Mouse (Mus musculus) hindbrain, embryonic 10.5 days (tissue): ENCODE measurements around the gene Zbtb7b. TPM values are rescaled to one million over a fixed set of nuclear protein-coding genes. Genes with fewer than 3 reads are reported as not detected.
"Not testable (repeated sequence)": the region's sequence is repeated elsewhere in the genome, so short reads cannot be mapped to it uniquely, and the experiment has no call there.

ENCODE experiments used
- DNase-seq: peaks from one replicate; pipeline ENCODE4 v3.0.0-alpha.2; 2017; ENCODE audit warnings: low spot score
- H3K27ac ChIP-seq: fragments of 300-500 bp; sonication (generic); 2 replicates; pipeline ENCODE4 v1.5.1; 2016; ENCODE audit warnings: mild to moderate bottlenecking, moderate library complexity
- H3K27me3 ChIP-seq: fragments of 300-500 bp; sonication (generic); 2 replicates; pipeline ENCODE4 v1.6.1; 2016; ENCODE audit warnings: mild to moderate bottlenecking; ENCODE audit not compliant: poor library complexity, insufficient read depth, severe bottlenecking
- H3K36me3 ChIP-seq: fragments of 300-500 bp; sonication (generic); 2 replicates; pipeline ENCODE4 v1.6.1; 2016; ENCODE audit warnings: mild to moderate bottlenecking, moderate library complexity
- H3K4me1 ChIP-seq: fragments of 300-500 bp; sonication (generic); replicated peaks from 2 replicates; pipeline ENCODE4 v1.6.1; 2016; ENCODE audit warnings: mild to moderate bottlenecking
- H3K4me3 ChIP-seq: fragments of 300-500 bp; sonication (generic); 2 replicates; pipeline ENCODE4 v1.5.1; 2016; ENCODE audit warnings: mild to moderate bottlenecking, moderate library complexity
- H3K9me3 ChIP-seq: fragments of 300-500 bp; sonication (generic); 2 replicates; pipeline ENCODE4 v1.6.1; 2016; ENCODE audit warnings: mild to moderate bottlenecking, moderate library complexity
- WGBS: fragments of 180-500 bp; shearing (Covaris S2); methylation state at CpG from one replicate; pipeline ENCODE4 v1.1.7; 2016; 5-methylcytosine and 5-hydroxymethylcytosine counted together
- polyA plus RNA-seq: library from polyadenylated mRNA; unstranded; fragments of >200 nt; fragmentation: Nextera tagmentation; extraction: Ambion mirVana; gene quantifications from 2 replicates; pipeline ENCODE4 v1.2.1, GENCODE M21; 2016

The Zbtb7b gene
- 0.47 and 0.73 TPM in 2 replicates for polyA plus RNA-seq

DNA sequence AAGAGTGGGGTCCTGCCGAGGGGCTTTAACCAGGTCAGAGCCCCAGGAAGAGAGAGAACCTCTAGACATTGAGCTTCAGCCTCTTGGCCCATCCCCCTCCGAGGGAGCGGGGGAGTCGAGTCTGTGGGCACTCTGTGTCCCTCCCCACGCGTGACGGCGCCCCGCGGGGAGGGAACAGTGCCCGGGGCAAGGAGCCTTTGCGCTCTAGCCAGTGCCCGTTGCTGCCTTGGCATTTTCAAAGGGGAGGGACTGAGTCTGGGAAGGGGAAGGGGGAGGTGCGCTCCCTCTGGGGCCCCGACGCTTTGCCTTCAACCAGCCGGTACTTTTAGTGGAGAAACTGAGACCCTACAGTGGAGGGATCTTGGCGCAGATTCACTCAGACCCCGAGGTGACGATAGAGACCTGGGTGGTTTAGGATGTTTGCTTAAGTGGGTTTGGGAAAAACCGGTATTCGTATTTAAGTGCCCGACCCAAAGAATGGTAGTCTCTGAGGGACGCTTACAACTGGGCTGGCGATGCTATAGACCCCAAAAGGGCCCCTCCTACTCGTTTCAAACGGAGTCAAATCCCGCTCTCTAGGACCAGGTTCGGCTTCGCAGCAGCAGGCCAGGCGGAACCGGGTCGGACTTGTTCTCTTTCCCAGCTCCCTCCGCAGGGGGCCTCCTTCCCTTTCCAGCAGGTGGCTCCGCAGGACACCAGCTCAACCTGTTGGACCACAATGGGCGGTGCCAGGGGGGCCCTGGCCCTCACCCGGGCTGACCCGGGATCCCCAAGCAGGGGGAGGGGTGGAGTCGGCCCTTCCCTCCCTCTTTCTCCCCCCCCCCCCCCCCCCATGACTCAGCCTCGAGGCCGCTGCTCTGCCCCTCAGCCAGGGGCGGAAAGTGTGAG is at the start of gene Zbtb7b:
Gene Zbtb7b (minus strand): TSS at position 771 of the 888 bp plus-strand sequence.
- H3K4me3 ChIP-seq = peak within 1 kb of the TSS; percentile 77
- under 1% methylated on average over 42 of the region's 42 CpGs for WGBS
- H3K36me3 ChIP-seq = 0 out of 2 replicates have a peak, but pooled peaks cover under 1% of the 10 kb centered on the region
- peak; percentile 70 for DNase-seq
- peaks cover 71% of the 10 kb centered on the region for H3K4me1 ChIP-seq
- H3K9me3 ChIP-seq = no peaks in the 10 kb centered on the region
- peak within 1 kb of the TSS; percentile 90 for H3K27ac ChIP-seq
- peaks cover 42% of the 10 kb centered on the region for H3K27me3 ChIP-seq

DNA sequence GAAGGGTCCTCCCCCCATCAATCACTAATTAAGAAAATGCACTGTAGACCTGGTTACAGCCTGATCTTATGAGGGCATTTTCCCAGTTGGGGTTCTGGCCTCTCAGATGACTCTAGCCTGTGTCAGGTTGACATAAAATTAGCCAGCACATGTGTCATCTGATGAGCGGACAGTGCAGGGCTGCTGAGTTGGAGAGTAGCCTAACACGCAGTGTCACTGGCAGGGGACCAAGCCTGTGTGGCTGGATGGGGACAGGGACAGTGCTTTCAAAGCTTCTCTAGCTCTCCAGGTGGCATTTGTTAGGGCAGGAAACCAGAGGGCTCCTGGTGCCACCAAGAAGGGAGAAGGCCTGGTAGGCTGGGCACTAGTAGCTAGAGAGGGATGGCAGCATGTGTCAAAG is 46.1 kb upstream of the Zbtb7b start:
- 95% methylated on average over 2 of the region's 2 CpGs for WGBS
- peaks cover 23% of the 10 kb centered on the region for H3K4me1 ChIP-seq
- H3K4me3 ChIP-seq = no peak overlapping the region
- H3K27ac ChIP-seq = no peak overlapping the region
- H3K36me3 ChIP-seq = peaks cover 33% of the 10 kb centered on the region; the same call in 1 of the 2 replicates
- no peaks in the 10 kb centered on the region for H3K9me3 ChIP-seq
- no peak for DNase-seq
- no peaks in the 10 kb centered on the region for H3K27me3 ChIP-seq

DNA sequence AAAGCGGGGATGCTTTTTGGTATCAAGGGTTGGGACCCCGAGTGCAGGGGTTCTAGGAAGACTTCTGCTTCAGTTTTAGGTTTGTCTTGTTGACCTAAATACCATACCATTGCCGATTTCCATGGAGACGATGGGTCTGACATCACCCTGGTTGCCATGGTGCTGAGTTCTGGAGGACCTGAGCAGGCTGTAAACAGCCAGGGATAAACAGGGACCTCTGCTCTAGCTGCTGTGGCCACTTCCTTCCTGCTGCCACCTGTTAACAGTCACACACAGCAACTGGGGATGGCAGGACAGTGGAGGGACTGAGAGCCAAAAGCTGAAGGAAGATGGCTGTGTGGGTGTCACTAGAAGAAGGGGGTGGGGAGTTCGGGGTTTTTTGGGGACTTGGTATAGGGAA is 42.7 kb upstream of the Zbtb7b start:
- peaks cover 45% of the 10 kb centered on the region for H3K36me3 ChIP-seq
- WGBS = 29% methylated on average over 5 of the region's 5 CpGs
- peaks cover 35% of the 10 kb centered on the region for H3K4me1 ChIP-seq
- no peaks in the 10 kb centered on the region for H3K9me3 ChIP-seq
- H3K4me3 ChIP-seq = peak overlapping the region; percentile 60
- peak; percentile 40 for DNase-seq
- H3K27me3 ChIP-seq = no peaks in the 10 kb centered on the region
- H3K27ac ChIP-seq = peak overlapping the region; percentile 85

DNA sequence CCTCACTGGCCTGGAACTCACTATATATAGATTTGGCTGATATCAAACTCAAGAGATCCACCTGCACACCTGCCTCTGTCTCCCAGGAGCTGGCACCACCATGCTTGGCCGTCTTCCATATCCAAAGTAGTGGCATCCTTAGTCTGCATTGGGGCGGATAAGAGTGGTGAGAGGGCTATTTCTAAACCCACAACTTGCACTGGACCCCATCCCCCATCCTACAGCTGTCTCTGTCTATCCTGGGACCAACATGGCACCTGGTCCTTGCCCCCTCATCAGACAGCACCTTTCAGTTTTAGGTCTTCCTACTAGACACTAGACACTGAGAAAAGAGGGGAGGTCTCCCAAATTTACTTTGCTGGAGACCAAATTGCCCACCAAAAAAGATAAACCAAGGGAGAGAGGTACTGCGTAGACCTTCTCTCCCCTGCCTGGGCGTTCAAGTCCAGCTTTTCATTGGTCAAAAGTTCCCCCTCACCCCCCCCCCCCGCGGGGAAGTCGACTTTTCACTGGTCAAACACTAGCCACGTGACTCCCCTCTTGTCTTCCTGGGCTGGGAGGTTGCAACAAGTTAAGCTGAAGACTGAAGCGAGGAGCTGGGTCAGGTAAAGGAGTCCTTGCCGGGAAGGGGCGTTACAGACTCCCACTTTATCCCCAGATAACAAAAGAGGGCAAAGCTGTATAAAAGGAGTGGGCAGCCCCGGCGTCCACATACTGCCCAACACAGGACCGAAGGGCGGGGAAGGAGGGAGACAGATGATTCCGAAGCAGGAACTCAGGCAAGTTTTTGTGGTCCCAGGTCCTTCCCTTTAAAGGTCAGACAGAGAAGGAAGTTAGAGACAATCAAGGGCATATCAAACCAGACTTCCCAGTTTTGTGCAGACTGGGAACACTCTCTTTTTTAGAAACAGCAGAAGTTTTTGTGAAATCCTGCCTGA is 41.9 kb upstream of the Zbtb7b start, which contains the start of gene Pbxip1:
Gene Pbxip1 (plus strand): TSS at position 531 of the 938 bp plus-strand sequence.
- H3K9me3 ChIP-seq = no peaks in the 10 kb centered on the region
- peak; percentile 88 for DNase-seq
- peak within 1 kb of the TSS; percentile 60 for H3K4me3 ChIP-seq
- no peaks in the 10 kb centered on the region for H3K27me3 ChIP-seq
- WGBS = 4% methylated on average over 16 of the region's 16 CpGs
- peaks cover 48% of the 10 kb centered on the region for H3K36me3 ChIP-seq
- peak within 1 kb of the TSS; percentile 85 for H3K27ac ChIP-seq
- peaks cover 38% of the 10 kb centered on the region for H3K4me1 ChIP-seq

DNA sequence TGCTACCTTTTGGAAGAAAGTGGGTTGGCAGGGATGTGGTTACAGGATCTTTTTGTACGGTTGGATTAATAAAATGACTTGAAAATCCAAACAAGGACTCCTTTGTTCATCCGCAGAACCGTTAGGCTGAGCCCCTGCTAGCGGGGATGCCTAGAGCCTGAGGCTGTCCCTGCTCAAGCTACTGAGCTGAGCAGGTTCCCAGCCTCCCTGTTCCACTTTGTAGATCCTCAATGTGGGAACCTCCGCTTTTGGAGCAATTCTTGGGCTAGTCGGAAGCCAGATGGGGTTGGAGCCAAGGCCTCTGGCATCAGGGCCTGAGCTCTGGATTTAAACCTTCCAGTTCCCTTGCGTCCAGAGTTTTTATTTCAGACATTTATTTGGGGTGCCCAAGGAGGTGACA is 40.5 kb upstream of the Zbtb7b start:
- Histone ChIP-seq H3K4me3 (no peak overlapping the region), H3K27ac (no peak overlapping the region), H3K4me1 (peaks cover 52% of the 10 kb centered on the region), H3K36me3 (peaks cover 35% of the 10 kb centered on the region), H3K27me3 (no peaks in the 10 kb centered on the region), H3K9me3 (no peaks in the 10 kb centered on the region)
- no peak for DNase-seq
- WGBS = 82% methylated on average over 7 of the region's 7 CpGs

DNA sequence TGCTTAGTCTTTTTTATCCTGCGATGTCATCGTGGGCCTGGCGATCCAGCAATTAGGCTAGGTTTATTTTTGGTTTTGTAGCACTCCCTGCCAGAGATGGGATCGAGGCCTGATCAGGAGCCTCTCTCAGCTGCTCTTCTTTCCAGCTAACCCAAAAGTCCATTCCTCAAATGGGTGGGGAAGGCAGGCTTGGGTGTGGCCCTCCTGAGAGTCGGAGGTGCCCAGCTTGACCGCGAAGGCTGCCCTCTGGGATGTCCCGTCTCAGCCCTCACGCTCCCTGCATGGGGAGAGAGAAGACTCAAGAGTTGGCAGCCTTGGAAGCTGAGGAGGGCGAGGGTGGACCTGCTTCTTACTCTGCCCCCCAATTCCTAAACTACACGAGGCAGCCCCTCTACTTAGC is 40.0 kb upstream of the Zbtb7b start:
- DNase-seq = no peak
- Histone ChIP-seq H3K27me3 (no peaks in the 10 kb centered on the region), H3K4me1 (peaks cover 57% of the 10 kb centered on the region), H3K4me3 (no peak overlapping the region), H3K36me3 (peaks cover 33% of the 10 kb centered on the region), H3K27ac (no peak overlapping the region), H3K9me3 (no peaks in the 10 kb centered on the region)
- 81% methylated on average over 11 of the region's 11 CpGs for WGBS

DNA sequence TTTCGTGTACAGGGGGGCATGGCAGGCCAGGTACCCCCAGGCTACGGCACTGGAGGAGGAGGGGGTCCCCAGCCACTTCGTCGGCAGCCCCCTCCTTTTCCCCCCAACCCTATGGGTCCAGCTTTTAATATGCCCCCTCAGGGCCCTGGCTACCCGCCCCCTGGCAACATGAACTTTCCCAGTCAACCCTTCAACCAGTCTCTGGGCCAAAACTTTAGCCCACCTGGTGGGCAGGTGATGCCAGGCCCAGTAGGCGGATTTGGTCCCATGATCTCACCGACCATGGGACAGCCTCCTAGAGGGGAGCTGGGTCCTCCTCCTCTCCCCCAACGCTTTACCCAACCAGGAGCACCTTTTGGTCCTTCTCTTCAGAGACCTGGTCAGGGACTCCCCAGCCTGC is 38.0 kb upstream of the Zbtb7b start:
- no peaks in the 10 kb centered on the region for H3K27me3 ChIP-seq
- H3K4me3 ChIP-seq = no peak overlapping the region
- DNase-seq = no peak
- H3K27ac ChIP-seq = no peak overlapping the region
- H3K9me3 ChIP-seq = no peaks in the 10 kb centered on the region
- H3K36me3 ChIP-seq = peaks cover 42% of the 10 kb centered on the region
- 91% methylated on average over 8 of the region's 8 CpGs for WGBS
- H3K4me1 ChIP-seq = peaks cover 50% of the 10 kb centered on the region

DNA sequence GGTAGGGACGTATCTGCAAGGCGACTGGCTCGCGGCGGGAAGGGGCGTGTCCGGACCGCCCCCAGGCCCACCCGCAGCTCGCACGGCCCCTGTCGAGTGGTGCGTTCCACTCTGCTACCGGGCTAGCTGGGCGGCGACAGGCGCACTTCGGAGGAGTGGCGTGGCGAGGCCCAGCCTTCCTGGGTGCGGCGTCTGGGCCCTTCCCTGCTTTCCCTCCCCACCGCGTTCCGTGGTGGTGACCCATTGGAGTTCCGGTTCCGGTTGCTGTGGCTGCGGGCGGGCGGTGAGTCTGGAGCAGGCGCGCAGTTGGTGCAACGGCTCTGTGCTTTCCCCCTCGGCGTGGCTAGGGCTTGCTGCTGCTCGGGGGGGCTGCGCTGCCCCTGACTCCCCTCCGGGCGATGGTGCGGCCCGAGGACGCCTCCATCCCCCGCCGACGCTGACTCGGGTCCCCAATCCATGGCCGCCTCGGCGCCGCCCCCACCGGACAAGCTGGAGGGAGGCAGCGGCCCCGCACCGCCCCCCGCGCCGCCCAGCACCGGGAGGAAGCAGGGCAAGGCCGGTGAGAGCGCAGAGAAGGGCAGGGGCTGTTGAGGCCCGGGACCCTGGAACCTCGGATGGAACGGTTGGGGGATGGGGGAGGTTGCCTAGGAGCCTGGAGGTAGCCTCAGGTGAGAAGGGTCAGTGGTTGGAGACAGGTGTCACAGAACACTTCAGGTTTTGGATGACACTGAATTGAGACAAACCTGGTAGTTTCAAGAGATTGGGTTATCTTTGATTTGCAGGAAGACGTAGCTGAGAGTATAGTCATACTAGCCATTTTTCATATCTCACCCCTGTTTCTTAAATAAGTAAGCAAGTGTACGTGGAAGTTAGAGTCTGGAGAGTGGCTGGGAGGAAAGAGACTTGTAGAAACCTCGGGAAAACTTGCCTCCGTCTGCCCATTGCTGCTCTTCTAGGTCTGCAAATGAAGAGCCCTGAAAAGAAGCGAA is 35.9 kb upstream of the Zbtb7b start, which contains the start of gene Pygo2:
Gene Pygo2 (plus strand): TSS at position 44 of the 989 bp plus-strand sequence.
- 3% methylated on average over 68 of the region's 68 CpGs for WGBS
- Histone ChIP-seq H3K27me3 (no peaks in the 10 kb centered on the region), H3K36me3 (peaks cover 64% of the 10 kb centered on the region), H3K9me3 (no peaks in the 10 kb centered on the region), H3K4me1 (peaks cover 34% of the 10 kb centered on the region), H3K4me3 (peak within 1 kb of the TSS; percentile 100), H3K27ac (peak within 1 kb of the TSS; percentile 96)
- DNase-seq = peak; percentile 95

DNA sequence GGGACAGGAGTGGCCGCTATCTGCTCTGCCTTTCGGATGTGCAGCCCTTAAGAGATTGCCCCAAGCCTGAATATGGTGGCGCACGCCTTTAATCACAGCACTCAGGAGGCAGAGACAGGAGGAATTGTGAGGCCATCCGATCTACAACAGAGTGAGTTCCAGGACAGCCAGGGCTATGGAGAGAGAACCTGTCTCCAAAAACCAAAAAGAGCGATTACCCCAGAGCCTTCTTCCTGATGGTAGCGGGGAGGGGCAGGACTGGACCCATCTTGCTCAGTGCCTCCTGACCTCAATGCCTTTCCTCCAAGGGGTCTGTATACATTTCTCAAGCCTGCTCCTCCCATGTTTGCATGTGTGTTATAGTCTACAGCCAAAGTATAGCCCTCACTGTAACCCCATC is 34.4 kb upstream of the Zbtb7b start:
- WGBS = 92% methylated on average over 7 of the region's 7 CpGs

DNA sequence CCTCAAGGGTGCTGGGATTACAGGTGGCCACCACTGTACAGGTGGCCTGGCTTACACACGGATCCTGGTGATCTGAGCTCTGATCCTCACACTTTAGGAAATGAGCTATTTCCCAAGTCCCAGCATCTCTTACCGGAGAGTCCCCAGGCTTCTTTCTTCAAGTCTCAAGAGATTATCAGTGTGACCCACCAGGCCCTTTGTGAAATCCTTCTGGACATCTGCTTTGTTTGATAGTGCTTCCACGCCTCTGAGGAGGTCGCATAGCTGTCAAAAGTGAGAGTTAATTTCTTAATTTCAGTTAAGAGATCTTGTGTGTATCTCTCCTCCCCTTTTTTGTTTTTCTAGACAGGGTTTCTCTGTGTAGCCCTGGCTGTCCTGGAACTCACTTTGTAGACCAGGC is 31.3 kb upstream of the Zbtb7b start:
- no peak for DNase-seq
- no peaks in the 10 kb centered on the region for H3K27me3 ChIP-seq
- no peak overlapping the region for H3K4me3 ChIP-seq
- H3K27ac ChIP-seq = no peak overlapping the region
- peaks cover 57% of the 10 kb centered on the region for H3K36me3 ChIP-seq
- WGBS = 91% methylated on average over 4 of the region's 4 CpGs
- no peaks in the 10 kb centered on the region for H3K9me3 ChIP-seq
- peaks cover 41% of the 10 kb centered on the region for H3K4me1 ChIP-seq

More for the DNA sequence above, 34.4 kb upstream of the Zbtb7b start:
- H3K9me3 ChIP-seq, H3K27ac ChIP-seq, H3K4me3 ChIP-seq, DNase-seq, H3K27me3 ChIP-seq: not testable (repeated sequence)
- Histone ChIP-seq H3K4me1 (peaks cover 27% of the 10 kb centered on the region), H3K36me3 (peaks cover 66% of the 10 kb centered on the region)

DNA sequence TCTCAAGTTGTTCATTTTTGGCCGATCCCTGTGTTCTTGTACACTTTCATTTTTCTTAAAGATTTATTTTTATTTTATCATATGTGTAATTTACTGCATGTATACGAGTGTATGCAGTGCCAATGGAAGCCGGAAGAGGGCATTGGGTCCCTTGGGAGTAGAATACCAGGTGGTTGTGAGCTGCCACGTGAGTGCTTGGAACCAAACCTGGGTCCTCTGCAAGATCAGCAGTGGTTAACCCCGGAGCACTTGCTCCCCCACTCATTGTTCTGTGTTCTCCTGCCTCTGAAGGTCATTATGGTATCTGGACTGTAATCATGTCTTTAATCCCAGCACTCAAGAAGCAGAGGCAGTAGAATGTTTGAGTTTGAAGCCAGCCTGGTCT is 30.6 kb upstream of the Zbtb7b start:
- Histone ChIP-seq H3K9me3 (no peaks in the 10 kb centered on the region), H3K4me3 (no peak overlapping the region; the same call in 1 of the 2 replicates), H3K27me3 (no peaks in the 10 kb centered on the region), H3K36me3 (peaks cover 57% of the 10 kb centered on the region), H3K4me1 (peaks cover 40% of the 10 kb centered on the region), H3K27ac (no peak overlapping the region)
- 87% methylated on average over 5 of the region's 5 CpGs for WGBS
- DNase-seq = no peak
